ENCODE assay signal across 9 mouse cellular contexts in genomic region chr4:116177140-116177539, GRCm38 (mm10). TPM values are rescaled to one million over a fixed set of nuclear protein-coding genes. Genes with fewer than 3 reads are reported as not detected.
DNase-seq lines count a peak whose midpoint lies in the region; ATAC-seq and TF ChIP-seq lines count a peak whose summit lies in the region.
"Had no signal": no experiment of that assay in that cellular context is flagged by ENCODE, and none has a peak within 500 bp of the region (broad histone marks: within the 10 kb centered on the region; RNA-seq: fewer than 3 reads in every experiment).

No protein-coding gene starts in this region.

- WGBS in spleen, adult 2 months, result 16% methylated on average over 5 of the region's 5 CpGs
- WGBS in heart, embryonic 13.5 days, result 31% methylated on average over 5 of the region's 5 CpGs
- 18% methylated on average over 5 of the region's 5 CpGs for WGBS in kidney, embryonic 16.5 days
- WGBS in stomach, embryonic 14.5 days, result 34% methylated on average over 5 of the region's 5 CpGs

- peak overlapping the region; percentile 70 for H3K9ac ChIP-seq in heart, embryonic 13.5 days
- H3K9ac ChIP-seq in kidney, embryonic 16.5 days (replicated peaks; ENCODE audit: low read length), result peak overlapping the region; percentile 64; the same call in 1 of the 2 replicates
- no peak overlapping the region; the same call in 1 of the 2 replicates for H3K9ac ChIP-seq in stomach, embryonic 14.5 days (replicated peaks; ENCODE audit: low read depth, low read length)

- no peaks in the 10 kb centered on the region for H3K36me3 ChIP-seq in spleen, adult 2 months (ENCODE audit: control insufficient read depth, insufficient read depth, low read length)
- H3K36me3 ChIP-seq in heart, embryonic 13.5 days, result no peaks in the 10 kb centered on the region
- no peaks in the 10 kb centered on the region for H3K36me3 ChIP-seq in kidney, embryonic 16.5 days (ENCODE audit: insufficient read depth, low read length)
- H3K36me3 ChIP-seq in stomach, embryonic 14.5 days (ENCODE audit: control insufficient read depth, insufficient read depth, low read length), result no peaks in the 10 kb centered on the region

- no peak for TF ChIP-seq CTCF in spleen, adult 2 months (IDR thresholded peaks at IDR 0.05; ENCODE audit: extremely low read depth, insufficient read depth, insufficient read length, insufficient replicate concordance)
- TF ChIP-seq CTCF in cortical plate, adult 2 months (IDR thresholded peaks at IDR 0.05; ENCODE audit: extremely low read depth, insufficient read depth, low read length), result no peak

- H3K4me2 ChIP-seq in heart, embryonic 13.5 days, result peak overlapping the region; percentile 61
- peak overlapping the region; percentile 47 for H3K4me2 ChIP-seq in kidney, embryonic 16.5 days (replicated peaks; ENCODE audit: low read depth, low read length)
- H3K4me2 ChIP-seq in stomach, embryonic 14.5 days (replicated peaks; ENCODE audit: low read depth, low read length), result peak overlapping the region; percentile 42; the same call in 1 of the 2 replicates

- H3K27ac ChIP-seq in spleen, adult 2 months (ENCODE audit: insufficient read depth, low read length), result peak overlapping the region; percentile 73
- peak overlapping the region; percentile 91; the same call in 1 of the 2 replicates for H3K27ac ChIP-seq in cortical plate, adult 2 months (ENCODE audit: insufficient read depth, low read length)
- peak overlapping the region; percentile 89 for H3K27ac ChIP-seq in heart, embryonic 13.5 days (replicated peaks)
- H3K27ac ChIP-seq in kidney, embryonic 16.5 days (ENCODE audit: low read length), result peak overlapping the region; percentile 96
- H3K27ac ChIP-seq in stomach, embryonic 14.5 days (ENCODE audit: low read length), result peak overlapping the region; percentile 86

- H3K9me3 ChIP-seq in heart, embryonic 13.5 days, result no peaks in the 10 kb centered on the region
- no peaks in the 10 kb centered on the region for H3K9me3 ChIP-seq in kidney, embryonic 16.5 days (ENCODE audit: low read length)
- no peaks in the 10 kb centered on the region for H3K9me3 ChIP-seq in stomach, embryonic 14.5 days (ENCODE audit: control insufficient read depth, low read depth, low read length)

- no peak overlapping the region for H3K4me3 ChIP-seq in spleen, adult 2 months (ENCODE audit: extremely low read depth, insufficient read depth, insufficient read length)
- peak overlapping the region; percentile 20; the same call in 1 of the 2 replicates for H3K4me3 ChIP-seq in cortical plate, adult 2 months (ENCODE audit: insufficient read depth, low read length)
- H3K4me3 ChIP-seq in heart, embryonic 13.5 days, result peak overlapping the region; percentile 21; the same call in 1 of the 2 replicates
- H3K4me3 ChIP-seq in kidney, embryonic 16.5 days (ENCODE audit: low read length), result peak overlapping the region; percentile 25
- no peak overlapping the region for H3K4me3 ChIP-seq in stomach, embryonic 14.5 days (ENCODE audit: low read depth, low read length)

- peaks cover 17% of the 10 kb centered on the region; the same call in 1 of the 2 replicates for H3K4me1 ChIP-seq in spleen, adult 2 months (ENCODE audit: control insufficient read depth, insufficient read depth, insufficient read length)
- peaks cover 7% of the 10 kb centered on the region for H3K4me1 ChIP-seq in cortical plate, adult 2 months (ENCODE audit: control insufficient read depth, insufficient read depth, low read length)
- peaks cover 47% of the 10 kb centered on the region for H3K4me1 ChIP-seq in heart, embryonic 13.5 days
- peaks cover 40% of the 10 kb centered on the region for H3K4me1 ChIP-seq in kidney, embryonic 16.5 days (ENCODE audit: insufficient read depth, low read length)
- H3K4me1 ChIP-seq in stomach, embryonic 14.5 days (ENCODE audit: control insufficient read depth, insufficient read depth, low read length), result peaks cover 22% of the 10 kb centered on the region; the same call in 1 of the 2 replicates

- no peak for TF ChIP-seq POLR2A in spleen, adult 2 months (IDR thresholded peaks at IDR 0.05; ENCODE audit: low read depth, low read length)
- no peak for TF ChIP-seq POLR2A in cortical plate, adult 2 months (IDR thresholded peaks at IDR 0.05; ENCODE audit: extremely low read depth, insufficient read depth, low read length)

- no peaks in the 10 kb centered on the region for H3K27me3 ChIP-seq in spleen, adult 2 months (ENCODE audit: control insufficient read depth, insufficient read depth, low read length)
- H3K27me3 ChIP-seq in heart, embryonic 13.5 days (replicated peaks), result no peaks in the 10 kb centered on the region
- H3K27me3 ChIP-seq in kidney, embryonic 16.5 days (ENCODE audit: insufficient read depth, low read length), result no peaks in the 10 kb centered on the region
- no peaks in the 10 kb centered on the region for H3K27me3 ChIP-seq in stomach, embryonic 14.5 days (ENCODE audit: control insufficient read depth, insufficient read depth, low read length)

- ATAC-seq in heart, embryonic 13.5 days (ENCODE audit: extremely low read depth, insufficient number of reproducible peaks, low FRiP score, low TSS enrichment), result no peak
- peak; percentile 76 for ATAC-seq in kidney, embryonic 16.5 days (ENCODE audit: low FRiP score, low TSS enrichment)
- no peak for ATAC-seq in stomach, embryonic 14.5 days (ENCODE audit: insufficient number of reproducible peaks, insufficient read depth, low FRiP score, low read depth)

- DNase-seq in spleen, adult 2 months (ENCODE audit: low read depth in 1 of 2, low spot score in 2 of 2), result peak in 1 of 2 experiments; percentile 59
- no peak for DNase-seq in spleen, postnatal 14 days (ENCODE audit: low spot score in 2 of 2)
- peak; percentile 88 for DNase-seq in lung, postnatal 25 days (ENCODE audit: low spot score)
- no peak for DNase-seq in urinary bladder, adult 2 months (ENCODE audit: low spot score)

RNA-seq across cellular contexts. Expression of gene Gm49337, which starts 4.0 kb away (rescaled TPM):
- not detected in 2 replicates for polyA plus RNA-seq in spleen, adult 2 months (2012; rRNA removed)
- not detected in 2 replicates for polyA plus RNA-seq in cortical plate, adult 2 months (2012; rRNA removed)
- not detected in 2 replicates for polyA plus RNA-seq in heart, embryonic 13.5 days (2015; fragmentation: Nextera tagmentation; extraction: Ambion mirVana)
- not detected in 2 replicates for polyA plus RNA-seq in kidney, embryonic 16.5 days (2015; fragmentation: Nextera tagmentation; extraction: Ambion mirVana)
- polyA plus RNA-seq in stomach, embryonic 14.5 days (2014; fragmentation: Nextera tagmentation; extraction: Ambion mirVana), result not detected in 2 replicates
- not detected in 2 replicates for polyA plus RNA-seq in urinary bladder, adult 2 months (2012; rRNA removed)
- polyA plus RNA-seq: limb, embryonic 11.5 days had no signal

RNA-seq across cellular contexts. Expression of gene 1700042G07Rik, which starts 4.0 kb away (rescaled TPM):
- not detected in 2 replicates for polyA plus RNA-seq in spleen, adult 2 months (2012; rRNA removed)
- polyA plus RNA-seq in cortical plate, adult 2 months (2012; rRNA removed), result not detected in 2 replicates
- polyA plus RNA-seq in heart, embryonic 13.5 days (2015; fragmentation: Nextera tagmentation; extraction: Ambion mirVana), result not detected in 2 replicates
- polyA plus RNA-seq in kidney, embryonic 16.5 days (2015; fragmentation: Nextera tagmentation; extraction: Ambion mirVana), result not detected in 2 replicates
- polyA plus RNA-seq in stomach, embryonic 14.5 days (2014; fragmentation: Nextera tagmentation; extraction: Ambion mirVana), result not detected in 2 replicates
- polyA plus RNA-seq in urinary bladder, adult 2 months (2012; rRNA removed), result not detected in 2 replicates
- polyA plus RNA-seq: limb, embryonic 11.5 days had no signal

RNA-seq across cellular contexts. Expression of gene Tspan1, which starts 9.7 kb away (rescaled TPM):
- 0.04 TPM in 1 of 2 replicates, not detected in the other for polyA plus RNA-seq in spleen, adult 2 months (2012; rRNA removed)
- 0.26 and 0.27 TPM in 2 replicates for polyA plus RNA-seq in cortical plate, adult 2 months (2012; rRNA removed)
- 0.22 and 0.45 TPM in 2 replicates for polyA plus RNA-seq in heart, embryonic 13.5 days (2015; fragmentation: Nextera tagmentation; extraction: Ambion mirVana)
- polyA plus RNA-seq in kidney, embryonic 16.5 days (2015; fragmentation: Nextera tagmentation; extraction: Ambion mirVana), result 2.8 and 4.8 TPM in 2 replicates
- polyA plus RNA-seq in stomach, embryonic 14.5 days (2014; fragmentation: Nextera tagmentation; extraction: Ambion mirVana), result 50.2 and 51.7 TPM in 2 replicates
- 0.62 and 0.83 TPM in 2 replicates for polyA plus RNA-seq in urinary bladder, adult 2 months (2012; rRNA removed)

RNA-seq across cellular contexts. Expression of gene Lurap1, which starts 26.0 kb away (rescaled TPM):
- 0.81 and 1.8 TPM in 2 replicates for polyA plus RNA-seq in spleen, adult 2 months (2012; rRNA removed)
- polyA plus RNA-seq in cortical plate, adult 2 months (2012; rRNA removed), result 14.2 TPM in 2 replicates
- polyA plus RNA-seq in heart, embryonic 13.5 days (2015; fragmentation: Nextera tagmentation; extraction: Ambion mirVana), result 1.8 and 2.1 TPM in 2 replicates
- polyA plus RNA-seq in kidney, embryonic 16.5 days (2015; fragmentation: Nextera tagmentation; extraction: Ambion mirVana), result 3.8 and 3.9 TPM in 2 replicates
- polyA plus RNA-seq in stomach, embryonic 14.5 days (2014; fragmentation: Nextera tagmentation; extraction: Ambion mirVana), result 3.0 and 3.5 TPM in 2 replicates
- 3.9 and 4.5 TPM in 2 replicates for polyA plus RNA-seq in urinary bladder, adult 2 months (2012; rRNA removed)

RNA-seq across cellular contexts. Expression of gene Pik3r3, which starts 44.3 kb away (rescaled TPM):
- polyA plus RNA-seq in spleen, adult 2 months (2012; rRNA removed), result 3.5 and 4.4 TPM in 2 replicates
- 34.6 and 35.3 TPM in 2 replicates for polyA plus RNA-seq in cortical plate, adult 2 months (2012; rRNA removed)
- 12.1 and 14.0 TPM in 2 replicates for polyA plus RNA-seq in heart, embryonic 13.5 days (2015; fragmentation: Nextera tagmentation; extraction: Ambion mirVana)
- polyA plus RNA-seq in kidney, embryonic 16.5 days (2015; fragmentation: Nextera tagmentation; extraction: Ambion mirVana), result 21.9 and 22.2 TPM in 2 replicates
- 21.6 and 24.6 TPM in 2 replicates for polyA plus RNA-seq in stomach, embryonic 14.5 days (2014; fragmentation: Nextera tagmentation; extraction: Ambion mirVana)
- polyA plus RNA-seq in urinary bladder, adult 2 months (2012; rRNA removed), result 17.8 and 18.0 TPM in 2 replicates

Comparison
In these comparisons a context has a peak if more than half of its experiments do, and no peak if none do; other contexts are left out.
1. H3K4me3 ChIP-seq: peak in cortical plate, adult 2 months (single experiment), heart, embryonic 13.5 days (single experiment) and kidney, embryonic 16.5 days (single experiment); none in spleen, adult 2 months (single experiment) and stomach, embryonic 14.5 days (single experiment).
2. Peak in every context shown above with its lines, with median percentiles within 50 percentile points of each other: H3K27ac ChIP-seq and H3K4me2 ChIP-seq.